Mouse (Mus musculus) forebrain, embryonic 13.5 days (tissue): ENCODE results near the gene Ftsj3. TPM values are rescaled to one million over a fixed set of nuclear protein-coding genes. Genes with fewer than 3 reads are reported as not detected.

Experiments used
- polyA plus RNA-seq: library from polyadenylated mRNA; unstranded; fragments of >200 nt; fragmentation: Nextera tagmentation; extraction: Ambion mirVana; gene quantifications from 2 replicates; pipeline ENCODE4 v1.2.1, GENCODE M21; 2015

Ftsj3 gene
- polyA plus RNA-seq, 1 experiment from 2014 or later = 46.4 TPM

Other genes starting within 250 kb of the Ftsj3 start
- 0.40 and 0.54 TPM in 2 replicates for gene Kcnh6, start 248.0 kb downstream of the Ftsj3 start, polyA plus RNA-seq
- gene Dcaf7, start 219.2 kb downstream of the Ftsj3 start, polyA plus RNA-seq = 82.1 and 99.4 TPM in 2 replicates
- gene Taco1, start 190.0 kb downstream of the Ftsj3 start, polyA plus RNA-seq = 8.9 and 9.6 TPM in 2 replicates
- gene Map3k3, start 171.5 kb downstream of the Ftsj3 start, polyA plus RNA-seq = 9.5 and 11.9 TPM in 2 replicates
- gene Gm10840, start 95.2 kb downstream of the Ftsj3 start, polyA plus RNA-seq = not detected in 2 replicates
- 253 and 279 TPM in 2 replicates for gene Limd2, start 95.2 kb downstream of the Ftsj3 start, polyA plus RNA-seq
- 33.4 and 33.5 TPM in 2 replicates for gene Strada, start 53.9 kb downstream of the Ftsj3 start, polyA plus RNA-seq
- gene Ccdc47, start 39.7 kb downstream of the Ftsj3 start, polyA plus RNA-seq = 78.6 and 83.9 TPM in 2 replicates
- gene Ddx42, start 39.2 kb downstream of the Ftsj3 start, polyA plus RNA-seq = 93.0 and 102 TPM in 2 replicates
- gene Psmc5, start 75 bp upstream of the Ftsj3 start, polyA plus RNA-seq = 322 and 348 TPM in 2 replicates
- 14.2 and 14.3 TPM in 2 replicates for gene Smarcd2, start 16.9 kb upstream of the Ftsj3 start, polyA plus RNA-seq
- 0.10 and 0.14 TPM in 2 replicates for gene Tcam1, start 20.6 kb upstream of the Ftsj3 start, polyA plus RNA-seq
- gene Gh, start 45.8 kb upstream of the Ftsj3 start, polyA plus RNA-seq = not detected in 2 replicates
- gene Cd79b, start 58.7 kb upstream of the Ftsj3 start, polyA plus RNA-seq = 0.27 and 0.49 TPM in 2 replicates
- gene Scn4a, start 97.2 kb upstream of the Ftsj3 start, polyA plus RNA-seq = 0.04 TPM in 1 of 2 replicates, not detected in the other
- gene Prr29, start 109.4 kb upstream of the Ftsj3 start, polyA plus RNA-seq = not detected in 2 replicates
- gene Icam2, start 132.0 kb upstream of the Ftsj3 start, polyA plus RNA-seq = 10.3 and 11.6 TPM in 2 replicates
- 5.6 and 6.3 TPM in 2 replicates for gene Ern1, start 231.8 kb upstream of the Ftsj3 start, polyA plus RNA-seq